Mouse (Mus musculus): ENCODE measurements at regions not wholly inside any gene's neighbourhood (a gene's known extent, or its start where the extent isn't known, plus 50 kb on each side); places are given as distances from the start of the nearest gene placed in this dataset.

GRCm38 (mm10) chr12:16210553-16210952 is 393.8 kb upstream of the Trib2 start:
- Histone ChIP-seq H3K4me1 (ENCODE audit: control insufficient read depth, insufficient read depth, low read length) (no peaks in the 10 kb centered on the region), H3K9ac (ENCODE audit: low read length) (no peak overlapping the region), H3K36me3 (ENCODE audit: control insufficient read depth, insufficient read depth, low read length) (no peaks in the 10 kb centered on the region), H3K9me3 (replicated peaks; ENCODE audit: control insufficient read depth, low read length) (no peaks in the 10 kb centered on the region), H3K4me2 (ENCODE audit: low read length) (no peak overlapping the region), H3K27me3 (replicated peaks; ENCODE audit: control insufficient read depth, insufficient read depth, low read length) (no peaks in the 10 kb centered on the region), H3K27ac (ENCODE audit: low read depth, low read length) (no peak overlapping the region), H3K4me3 (ENCODE audit: low read depth, low read length) (no peak overlapping the region)
- 88% methylated on average over 4 of the region's 4 CpGs for WGBS
- DNase-seq (ENCODE audit: low spot score) (no peak), ATAC-seq (no peak)

- Histone ChIP-seq H3K9ac (ENCODE audit: low read length) (no peak overlapping the region), H3K4me3 (ENCODE audit: low read depth, low read length) (no peak overlapping the region), H3K4me1 (ENCODE audit: control insufficient read depth, insufficient read depth, low read length) (no peaks in the 10 kb centered on the region), H3K4me2 (ENCODE audit: low read length) (no peak overlapping the region), H3K27ac (ENCODE audit: low read depth, low read length) (no peak overlapping the region), H3K27me3 (replicated peaks; ENCODE audit: control insufficient read depth, insufficient read depth, low read length) (no peaks in the 10 kb centered on the region), H3K36me3 (ENCODE audit: control insufficient read depth, insufficient read depth, low read length) (no peaks in the 10 kb centered on the region), H3K9me3 (replicated peaks; ENCODE audit: control insufficient read depth, low read length) (no peaks in the 10 kb centered on the region)
- ATAC-seq (no peak), DNase-seq (ENCODE audit: low spot score) (no peak)
- 77% methylated on average over 2 of the region's 2 CpGs for WGBS
These were observed 393.4 kb upstream of the Trib2 start for GRCm38 (mm10) chr12:16210111-16210510.

DNA sequence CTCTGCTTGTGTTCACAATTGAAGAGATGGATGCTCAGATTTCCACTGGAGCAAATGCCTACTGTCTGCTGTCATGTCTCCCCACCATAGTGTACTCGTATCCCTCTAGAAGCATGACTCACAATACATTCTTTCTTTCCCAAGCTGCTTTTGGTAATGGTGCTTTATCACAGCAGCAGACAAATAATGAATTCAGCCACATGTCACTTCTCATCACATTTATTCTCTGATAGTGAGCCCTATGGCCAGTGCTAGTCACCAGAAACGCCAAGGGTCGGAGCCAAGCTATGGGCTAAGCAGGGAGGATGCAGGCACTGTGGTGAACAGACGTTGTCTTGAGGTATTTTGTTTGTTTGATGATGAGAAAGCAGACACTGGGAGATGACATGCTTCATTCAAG is 388.2 kb upstream of the Trib2 start:
- Histone ChIP-seq H3K27me3 (replicated peaks; ENCODE audit: control insufficient read depth, insufficient read depth, low read length) (no peaks in the 10 kb centered on the region), H3K4me2 (ENCODE audit: low read length) (no peak overlapping the region), H3K9ac (ENCODE audit: low read length) (no peak overlapping the region), H3K9me3 (replicated peaks; ENCODE audit: control insufficient read depth, low read length) (no peaks in the 10 kb centered on the region), H3K27ac (ENCODE audit: low read depth, low read length) (no peak overlapping the region), H3K4me3 (ENCODE audit: low read depth, low read length) (no peak overlapping the region), H3K4me1 (ENCODE audit: control insufficient read depth, insufficient read depth, low read length) (no peaks in the 10 kb centered on the region), H3K36me3 (ENCODE audit: control insufficient read depth, insufficient read depth, low read length) (no peaks in the 10 kb centered on the region)
- ATAC-seq, result no peak
- 81% methylated on average over 4 of the region's 4 CpGs for WGBS
- DNase-seq (ENCODE audit: low spot score), result no peak

GRCm38 (mm10) chr12:16196917-16197316 is 380.2 kb upstream of the Trib2 start:
- H3K4me3 ChIP-seq (ENCODE audit: low read depth, low read length), result no peak overlapping the region
- H3K27me3 ChIP-seq (replicated peaks; ENCODE audit: control insufficient read depth, insufficient read depth, low read length), result no peaks in the 10 kb centered on the region
- no peak overlapping the region for H3K9ac ChIP-seq (ENCODE audit: low read length)
- no peak for DNase-seq (ENCODE audit: low spot score)
- H3K27ac ChIP-seq (ENCODE audit: low read depth, low read length), result no peak overlapping the region
- H3K9me3 ChIP-seq (replicated peaks; ENCODE audit: control insufficient read depth, low read length), result no peaks in the 10 kb centered on the region
- H3K4me1 ChIP-seq (ENCODE audit: control insufficient read depth, insufficient read depth, low read length), result no peaks in the 10 kb centered on the region
- 84% methylated on average over 2 of the region's 2 CpGs for WGBS
- ATAC-seq, result no peak
- H3K4me2 ChIP-seq (ENCODE audit: low read length), result no peak overlapping the region
- H3K36me3 ChIP-seq (ENCODE audit: control insufficient read depth, insufficient read depth, low read length), result no peaks in the 10 kb centered on the region

- H3K4me1 ChIP-seq (ENCODE audit: control insufficient read depth, insufficient read depth, low read length), result no peaks in the 10 kb centered on the region
- no peaks in the 10 kb centered on the region for H3K36me3 ChIP-seq (ENCODE audit: control insufficient read depth, insufficient read depth, low read length)
- no peak overlapping the region for H3K9ac ChIP-seq (ENCODE audit: low read length)
- 95% methylated on average over 3 of the region's 3 CpGs for WGBS
- no peak for ATAC-seq
- no peak overlapping the region for H3K4me2 ChIP-seq (ENCODE audit: low read length)
- no peak overlapping the region for H3K4me3 ChIP-seq (ENCODE audit: low read depth, low read length)
- H3K27me3 ChIP-seq (replicated peaks; ENCODE audit: control insufficient read depth, insufficient read depth, low read length), result no peaks in the 10 kb centered on the region
- DNase-seq (ENCODE audit: low spot score), result no peak
- no peaks in the 10 kb centered on the region for H3K9me3 ChIP-seq (replicated peaks; ENCODE audit: control insufficient read depth, low read length)
- no peak overlapping the region for H3K27ac ChIP-seq (ENCODE audit: low read depth, low read length)
These were observed 375.2 kb upstream of the Trib2 start for GRCm38 (mm10) chr12:16191803-16192389.

DNA sequence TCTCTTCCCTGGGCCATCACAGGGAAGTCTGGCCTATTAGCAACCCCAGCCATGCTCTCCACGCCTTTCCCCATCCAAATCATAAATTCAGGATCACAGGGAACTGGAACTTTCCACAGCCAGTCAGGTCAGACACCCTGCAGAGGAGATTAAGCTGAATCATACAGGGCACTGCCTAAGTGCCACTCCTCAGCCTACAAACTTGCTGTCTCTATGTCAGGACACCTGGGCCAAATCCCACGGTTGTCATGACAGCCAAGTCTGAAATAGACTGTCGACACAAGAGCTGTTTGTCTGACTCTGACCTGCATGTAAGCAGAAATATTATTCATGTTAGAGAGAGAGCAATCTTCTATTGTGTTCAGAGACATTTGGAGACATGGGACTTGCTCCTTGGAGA is 374.0 kb upstream of the Trib2 start:
- H3K36me3 ChIP-seq (ENCODE audit: control insufficient read depth, insufficient read depth, low read length), result no peaks in the 10 kb centered on the region
- no peak overlapping the region for H3K27ac ChIP-seq (ENCODE audit: low read depth, low read length)
- ATAC-seq (no peak), DNase-seq (ENCODE audit: low spot score) (no peak)
- H3K9ac ChIP-seq (ENCODE audit: low read length), result no peak overlapping the region
- H3K4me2 ChIP-seq (ENCODE audit: low read length), result no peak overlapping the region
- 58% methylated on average over 3 of the region's 3 CpGs for WGBS
- no peaks in the 10 kb centered on the region for H3K4me1 ChIP-seq (ENCODE audit: control insufficient read depth, insufficient read depth, low read length)
- no peak overlapping the region for H3K4me3 ChIP-seq (ENCODE audit: low read depth, low read length)
- H3K27me3 ChIP-seq (replicated peaks; ENCODE audit: control insufficient read depth, insufficient read depth, low read length), result no peaks in the 10 kb centered on the region
- H3K9me3 ChIP-seq (replicated peaks; ENCODE audit: control insufficient read depth, low read length), result no peaks in the 10 kb centered on the region

DNA sequence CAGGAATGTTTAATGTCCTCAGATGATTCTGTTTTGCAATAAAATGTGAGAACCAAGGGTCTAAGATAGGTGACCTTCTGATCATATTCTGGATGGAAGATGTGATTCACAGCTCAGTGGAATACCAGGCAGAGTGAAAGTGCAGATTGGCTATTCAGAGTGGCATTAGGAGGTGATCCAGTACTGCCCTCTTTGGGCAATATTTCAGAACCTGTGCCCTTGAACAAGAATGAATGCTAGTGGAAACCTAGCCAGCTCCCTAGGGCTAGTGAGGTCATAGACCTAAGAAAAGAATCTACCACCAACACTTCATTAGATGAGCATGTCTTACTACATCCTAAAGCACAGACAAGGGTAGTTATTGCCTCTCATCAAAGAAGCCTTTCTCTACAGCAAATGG is 372.7 kb upstream of the Trib2 start:
- no peak overlapping the region for H3K27ac ChIP-seq (ENCODE audit: low read depth, low read length)
- H3K4me2 ChIP-seq (ENCODE audit: low read length), result no peak overlapping the region
- no peaks in the 10 kb centered on the region for H3K36me3 ChIP-seq (ENCODE audit: control insufficient read depth, insufficient read depth, low read length)
- no peaks in the 10 kb centered on the region for H3K9me3 ChIP-seq (replicated peaks; ENCODE audit: control insufficient read depth, low read length)
- H3K4me1 ChIP-seq (ENCODE audit: control insufficient read depth, insufficient read depth, low read length), result no peaks in the 10 kb centered on the region
- H3K4me3 ChIP-seq (ENCODE audit: low read depth, low read length), result no peak overlapping the region
- H3K9ac ChIP-seq (ENCODE audit: low read length), result no peak overlapping the region
- H3K27me3 ChIP-seq (replicated peaks; ENCODE audit: control insufficient read depth, insufficient read depth, low read length), result no peaks in the 10 kb centered on the region
- DNase-seq (ENCODE audit: low spot score) (no peak), ATAC-seq (no peak)

DNA sequence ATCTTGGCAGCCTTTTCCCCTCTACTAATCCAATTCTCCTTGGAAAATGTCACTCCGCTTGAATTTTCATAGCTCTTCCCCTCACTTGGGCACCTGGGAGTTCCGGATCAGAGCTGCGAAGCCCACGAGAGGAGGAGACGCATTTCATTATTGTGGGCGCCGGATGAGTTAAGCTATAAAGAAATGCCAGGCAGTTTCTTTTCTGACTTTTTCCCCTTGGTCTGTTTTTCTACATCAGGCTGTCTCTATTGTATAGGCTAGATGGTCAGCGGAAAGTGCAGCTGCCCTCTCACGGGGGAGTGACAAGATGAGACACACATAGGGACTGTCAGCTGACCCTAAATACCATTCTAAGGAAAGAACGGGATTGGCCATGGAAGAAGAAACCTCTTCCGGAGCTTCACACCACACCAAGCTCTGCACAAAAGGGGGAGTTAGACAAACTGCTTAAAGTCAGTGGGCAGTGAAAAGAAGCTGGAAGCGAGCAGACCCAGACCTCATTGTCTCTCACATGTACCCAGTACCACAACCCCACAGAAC is 369.3 kb upstream of the Trib2 start:
- no peaks in the 10 kb centered on the region for H3K36me3 ChIP-seq (ENCODE audit: control insufficient read depth, insufficient read depth, low read length)
- H3K4me2 ChIP-seq (ENCODE audit: low read length), result no peak overlapping the region
- H3K9ac ChIP-seq (ENCODE audit: low read length), result no peak overlapping the region
- 0 out of 2 replicates have a peak, but pooled peaks cover 2% of the 10 kb centered on the region for H3K4me1 ChIP-seq (ENCODE audit: control insufficient read depth, insufficient read depth, low read length)
- no peak overlapping the region for H3K27ac ChIP-seq (ENCODE audit: low read depth, low read length)
- H3K27me3 ChIP-seq (replicated peaks; ENCODE audit: control insufficient read depth, insufficient read depth, low read length), result no peaks in the 10 kb centered on the region
- H3K4me3 ChIP-seq (ENCODE audit: low read depth, low read length), result no peak overlapping the region
- 71% methylated on average over 12 of the region's 12 CpGs for WGBS
- DNase-seq (ENCODE audit: low spot score), result no peak
- no peak for ATAC-seq
- H3K9me3 ChIP-seq (replicated peaks; ENCODE audit: control insufficient read depth, low read length), result no peaks in the 10 kb centered on the region

GRCm38 (mm10) chr12:16185431-16185923 is 368.8 kb upstream of the Trib2 start:
- WGBS, result 91% methylated on average over 14 of the region's 14 CpGs
- H3K4me3 ChIP-seq (ENCODE audit: low read depth, low read length), result no peak overlapping the region

More at GRCm38 (mm10) chr12:16185431-16185923, 368.8 kb upstream of the Trib2 start:
- Histone ChIP-seq H3K27me3 (replicated peaks; ENCODE audit: control insufficient read depth, insufficient read depth, low read length) (no peaks in the 10 kb centered on the region), H3K9ac (ENCODE audit: low read length) (no peak overlapping the region), H3K4me2 (ENCODE audit: low read length) (no peak overlapping the region), H3K4me1 (ENCODE audit: control insufficient read depth, insufficient read depth, low read length) (0 out of 2 replicates have a peak, but pooled peaks cover 2% of the 10 kb centered on the region), H3K9me3 (replicated peaks; ENCODE audit: control insufficient read depth, low read length) (no peaks in the 10 kb centered on the region), H3K27ac (ENCODE audit: low read depth, low read length) (no peak overlapping the region), H3K36me3 (ENCODE audit: control insufficient read depth, insufficient read depth, low read length) (no peaks in the 10 kb centered on the region)
- ATAC-seq, result no peak
- no peak for DNase-seq (ENCODE audit: low spot score)

Data from forebrain, embryonic 14.5 days (tissue).